Mouse (Mus musculus) gastrocnemius, adult 2 months (tissue): ENCODE measurements around the gene Lsr. TPM values are rescaled to one million over a fixed set of nuclear protein-coding genes. Genes with fewer than 3 reads are reported as not detected.

Experiments used
- DNase-seq: peaks from one replicate; pipeline ENCODE4 v3.0.0; 2022
- H3K27ac ChIP-seq: fragments of 200-600 bp; 2 replicates; pipeline ENCODE4 v1.8.1; 2022; ENCODE audit warnings: mild to moderate bottlenecking
- H3K4me3 ChIP-seq: fragments of 200-600 bp; 2 replicates; pipeline ENCODE4 v1.8.1; 2022; ENCODE audit warnings: mild to moderate bottlenecking, moderate library complexity
- CTCF ChIP-seq: fragments of 200-600 bp; IDR thresholded peaks from 2 replicates; pipeline ENCODE4 v1.8.1; 2022; ENCODE audit warnings: antibody characterized with exemption, mild to moderate bottlenecking, moderate library complexity
- intact Hi-C: fragments of 180-260 bp; cut with DNase I; formaldehyde crosslinking; loops from one replicate; pipeline ENCODE4 v1.15.1; 2025
- total RNA-seq, 2 experiments: library from RNA; stranded (reverse); gene quantifications; 2 replicates each; pipeline ENCODE4 v1.2.3; 2021

Gene Lsr
- total RNA-seq, 2 experiments from 2014 or later = 0.31 to 0.41 TPM

DNA sequence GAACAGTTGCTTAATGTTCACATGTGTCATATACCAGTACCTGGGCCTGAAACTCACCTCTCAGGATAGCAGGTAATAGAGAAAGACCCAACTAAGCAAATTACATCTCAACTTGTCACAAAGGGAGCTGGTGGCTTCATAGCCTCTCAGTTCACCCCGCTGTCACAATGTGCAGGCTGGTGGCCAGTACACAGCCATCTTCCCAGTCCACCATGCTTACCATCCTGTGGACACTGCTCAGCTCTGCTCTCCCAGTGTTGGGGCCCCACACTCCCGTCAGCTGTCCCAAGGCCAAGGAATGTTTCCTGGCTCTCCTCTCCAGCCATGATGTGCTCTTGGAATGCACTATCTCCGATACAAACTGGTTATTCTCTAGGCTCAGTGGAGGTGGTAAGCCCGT lies 8.4 kb upstream of the Lsr start:
- TF ChIP-seq CTCF = no peak
- H3K27ac ChIP-seq = no peak overlapping the region
- intact Hi-C loops = no loop called here
- no peak overlapping the region for H3K4me3 ChIP-seq
- DNase-seq = no peak

DNA sequence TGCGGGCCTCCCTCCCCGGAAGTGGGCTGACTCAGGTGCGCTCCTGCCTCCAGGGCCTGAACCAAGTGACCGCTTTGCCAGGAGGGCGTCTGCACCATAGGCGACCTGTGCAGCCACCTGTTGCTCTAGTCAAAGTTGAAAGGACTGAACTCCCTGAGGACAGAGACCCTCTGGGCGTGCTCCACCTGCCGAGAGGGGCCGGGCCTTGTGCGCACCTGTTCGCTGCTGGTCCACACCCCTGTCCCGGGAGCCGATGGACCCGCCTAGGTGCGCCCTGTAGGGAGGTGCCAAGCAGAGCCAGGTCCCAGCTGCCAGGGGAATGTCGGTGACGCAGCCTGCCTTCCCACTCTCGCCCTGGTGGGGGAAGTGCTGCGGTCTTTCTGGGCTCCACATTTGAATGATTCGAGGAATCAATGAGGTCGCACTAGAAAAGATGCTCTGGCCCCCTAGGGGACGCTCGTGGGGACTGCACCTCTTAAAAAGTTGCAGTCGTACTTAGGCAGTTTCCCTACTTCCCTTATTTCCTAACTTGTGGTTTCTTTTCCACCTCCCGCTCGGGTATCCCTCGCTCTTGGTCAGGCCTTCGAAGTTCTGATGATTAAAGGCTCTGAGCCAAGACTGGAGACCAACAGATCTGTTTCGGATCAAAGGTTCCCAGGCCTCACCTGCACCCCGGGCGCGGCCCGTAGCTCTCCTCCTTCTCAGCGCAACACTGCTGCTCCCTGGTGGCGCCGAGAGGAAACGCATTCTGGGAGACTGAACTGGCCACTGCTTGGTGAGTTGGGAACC lies 431 bp upstream of the Lsr start, which contains the start of gene Fam187b:
Gene Fam187b, plus strand, starts transcription at position 290 of the 789 bp plus-strand sequence.
- TF ChIP-seq CTCF = peak; percentile 85
- intact Hi-C loops = loop anchor here (1.0 to 10.0 kb wide), 4 partner anchors 16 to 379 kb away; partner anchors contain the start of genes Fxyd5 and Zbtb32
- peak; percentile 90 for DNase-seq
- peak within 1 kb of the TSS; percentile 69 for H3K4me3 ChIP-seq
- H3K27ac ChIP-seq = peak within 1 kb of the TSS; percentile 75

DNA sequence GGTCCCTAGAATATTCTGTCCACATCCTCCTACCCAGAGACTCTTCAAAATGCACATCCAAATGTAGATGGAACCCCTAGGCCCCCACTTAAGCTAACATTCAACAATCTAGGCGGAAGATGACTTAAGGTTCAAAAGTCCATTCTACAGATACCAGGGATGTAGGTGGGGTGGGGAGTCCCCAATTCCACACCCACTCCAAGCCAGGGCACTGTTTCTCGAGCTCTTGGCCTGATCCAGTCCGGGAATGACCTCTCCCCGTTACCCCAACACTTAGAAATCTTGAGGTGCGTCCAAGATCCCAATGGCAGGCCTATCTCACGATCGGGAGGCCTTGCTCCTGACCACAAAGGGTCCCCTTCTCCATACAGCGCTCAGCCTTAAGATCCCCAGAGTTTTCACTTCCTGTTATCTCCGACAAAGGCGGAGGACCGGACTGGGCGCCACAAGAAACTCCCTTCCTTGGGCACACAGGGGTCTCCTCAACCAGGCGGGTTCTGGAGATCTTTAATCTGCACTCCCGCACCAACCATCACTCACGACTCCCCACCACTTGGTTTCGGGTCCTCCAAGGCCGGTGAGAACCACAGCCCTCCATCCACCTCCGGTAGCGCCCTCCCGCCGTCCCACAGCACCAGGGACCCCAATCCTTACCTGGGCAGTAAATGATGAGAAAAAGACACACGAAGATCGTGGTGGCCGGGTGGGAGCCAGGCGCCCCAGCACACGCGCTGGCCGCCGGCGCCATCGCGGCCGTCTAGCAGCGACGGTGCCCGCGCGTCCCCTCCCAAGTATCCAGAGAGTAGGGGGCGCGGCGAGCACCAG lies 626 bp downstream of the Lsr start:
- intact Hi-C loops = loop anchor here (5.0 to 10.0 kb wide), 2 partner anchors 70 to 378 kb away; partner anchors contain the start of genes Fxyd5 and Zbtb32
- H3K4me3 ChIP-seq = peak overlapping the region; percentile 69

DNA sequence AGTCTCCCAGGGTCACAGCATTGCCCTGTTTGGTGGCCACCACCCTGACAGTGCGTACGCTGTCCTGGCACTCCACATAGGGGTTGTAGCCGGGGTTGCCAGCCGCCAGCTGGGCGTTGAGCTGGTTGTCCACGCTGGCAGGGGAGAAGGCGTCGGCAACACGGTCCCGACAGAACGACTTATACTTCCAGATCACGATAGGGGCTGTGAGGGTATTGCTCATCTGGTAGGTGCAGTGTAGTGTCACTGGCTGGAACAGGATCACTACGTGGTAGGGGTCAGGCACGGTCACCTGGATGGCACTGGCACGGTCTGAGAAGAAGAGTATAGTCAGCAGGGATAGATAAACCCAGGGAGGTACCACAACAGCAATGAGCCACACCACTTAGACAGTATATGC lies 1.4 kb downstream of the Lsr start:
- Histone ChIP-seq H3K27ac (no peak overlapping the region), H3K4me3 (no peak overlapping the region)
- no peak for DNase-seq
- intact Hi-C loops = loop anchor here (5.0 to 10.0 kb wide), 2 partner anchors 70 to 377 kb away; partner anchors contain the start of genes Fxyd5 and Zbtb32
- TF ChIP-seq CTCF = no peak

More for the DNA sequence above, 626 bp downstream of the Lsr start:
- H3K27ac ChIP-seq = peak overlapping the region; percentile 20; the same call in 1 of the 2 replicates
- DNase-seq = no peak
- TF ChIP-seq CTCF = no peak

DNA sequence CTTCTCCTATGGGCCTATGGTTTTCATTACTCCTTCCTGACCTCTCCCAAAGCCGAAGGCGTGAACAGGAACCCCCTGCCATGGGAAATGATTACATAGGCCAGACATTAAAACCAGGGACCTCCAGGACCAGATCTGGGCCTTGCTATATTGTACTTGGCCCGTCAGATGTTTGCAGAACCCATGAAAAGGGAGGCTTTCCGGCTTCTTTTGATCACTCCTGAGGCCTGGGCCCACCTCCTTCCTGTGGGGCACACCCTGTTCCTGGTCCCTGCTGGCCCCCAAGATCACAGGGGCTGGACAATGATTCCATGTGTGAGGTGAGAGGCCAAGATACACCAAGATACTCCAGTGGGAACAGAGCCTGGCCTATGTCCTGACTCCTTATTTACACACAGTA lies 4.1 kb downstream of the Lsr start:
- Histone ChIP-seq H3K4me3 (no peak overlapping the region), H3K27ac (no peak overlapping the region)
- intact Hi-C loops = no loop called here
- no peak for TF ChIP-seq CTCF
- no peak for DNase-seq

- DNase-seq = no peak
- H3K4me3 ChIP-seq = no peak overlapping the region
- H3K27ac ChIP-seq = no peak overlapping the region
- intact Hi-C loops = no loop called here
- TF ChIP-seq CTCF = no peak
Observed at GRCm38 (mm10) chr7:30968611-30969010, 4.7 kb downstream of the Lsr start.

GRCm38 (mm10) chr7:30966657-30967056 lies 6.6 kb downstream of the Lsr start:
- no peak overlapping the region for H3K4me3 ChIP-seq
- no peak for DNase-seq
- no peak for TF ChIP-seq CTCF
- H3K27ac ChIP-seq = no peak overlapping the region
- intact Hi-C loops = no loop called here

DNA sequence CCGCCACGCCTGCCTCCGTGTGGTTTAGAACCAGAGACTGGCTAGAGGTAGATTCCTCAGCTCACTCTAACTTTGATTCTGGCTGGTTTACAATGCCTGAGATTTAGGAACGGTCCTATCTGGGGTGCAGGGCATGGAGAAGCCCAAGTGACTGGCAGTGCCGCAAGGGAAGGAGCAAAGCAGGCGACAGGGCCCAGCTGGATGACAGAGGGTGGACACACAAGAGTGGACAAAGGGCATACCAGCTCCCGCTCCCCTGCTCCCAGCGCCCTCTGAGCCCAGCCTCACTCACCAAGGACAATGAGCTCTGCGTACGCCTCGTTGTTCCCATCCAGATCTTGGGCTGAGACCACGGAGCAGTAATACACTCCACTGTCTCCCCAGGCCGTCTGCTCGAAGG lies 7.6 kb downstream of the Lsr start:
- no peak overlapping the region for H3K27ac ChIP-seq
- no peak for TF ChIP-seq CTCF
- intact Hi-C loops = no loop called here
- DNase-seq = no peak
- H3K4me3 ChIP-seq = no peak overlapping the region

GRCm38 (mm10) chr7:30964366-30964765 lies 8.9 kb downstream of the Lsr start:
- intact Hi-C loops = no loop called here
- no peak overlapping the region for H3K27ac ChIP-seq

DNA sequence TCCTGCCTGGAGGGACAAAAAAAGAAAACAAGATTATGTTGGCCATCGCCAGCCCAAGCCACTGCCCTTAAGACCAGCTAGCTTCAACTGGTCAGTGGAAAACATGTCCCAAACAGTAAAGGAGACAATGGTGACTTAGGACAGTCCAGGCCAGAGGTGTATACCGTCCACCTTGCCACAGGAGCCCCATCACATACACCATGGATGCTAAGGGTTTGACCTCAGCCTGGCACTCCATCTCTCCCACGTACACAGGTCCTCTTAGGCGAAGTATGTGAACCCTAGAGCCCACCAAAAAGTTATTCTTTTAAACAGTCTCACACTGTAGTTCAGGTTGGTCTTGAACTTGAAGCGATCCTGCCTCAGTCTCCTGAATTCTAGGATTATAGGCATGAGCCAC lies 10.4 kb downstream of the Lsr start:
- intact Hi-C loops = no loop called here
- H3K27ac ChIP-seq = no peak overlapping the region
- no peak for DNase-seq
- TF ChIP-seq CTCF = no peak
- H3K4me3 ChIP-seq = no peak overlapping the region

More at GRCm38 (mm10) chr7:30964366-30964765, 8.9 kb downstream of the Lsr start:
- no peak for DNase-seq
- no peak for TF ChIP-seq CTCF
- no peak overlapping the region for H3K4me3 ChIP-seq

DNA sequence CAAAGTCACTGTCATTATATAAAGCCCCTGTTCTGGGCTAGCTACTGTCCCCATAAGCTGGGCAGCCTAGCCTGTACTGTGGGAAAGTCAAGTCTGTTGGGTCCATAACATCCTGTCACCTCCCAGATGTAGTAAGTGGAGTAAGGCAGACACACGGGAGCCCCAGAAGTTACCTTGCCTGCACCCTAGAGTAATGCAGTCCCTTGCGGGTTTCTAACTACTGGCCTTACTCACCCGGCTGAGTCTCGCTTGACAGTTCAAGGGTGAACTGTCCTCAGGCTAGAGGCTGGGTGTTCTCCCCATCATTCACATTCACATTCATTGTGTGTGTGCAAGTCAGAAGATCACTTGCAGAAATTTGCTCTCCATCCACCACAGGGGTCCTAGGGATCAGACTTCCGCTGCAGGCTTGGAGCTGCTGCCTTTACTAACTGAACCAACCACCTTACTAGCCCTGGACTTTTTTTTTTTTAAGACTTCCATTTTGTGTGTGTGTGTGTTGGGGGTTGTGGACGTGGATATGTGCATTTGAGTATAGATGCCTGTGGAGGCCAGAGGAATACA lies 13.4 kb downstream of the Lsr start:
- H3K4me3 ChIP-seq = no peak overlapping the region
- intact Hi-C loops = loop anchor here (5.0 to 10.0 kb wide), 2 partner anchors 92 to 335 kb away; partner anchors contain the start of genes Cox6b1 and Fxyd7
- no peak overlapping the region for H3K27ac ChIP-seq
- TF ChIP-seq CTCF = no peak
- no peak for DNase-seq

GRCm38 (mm10) chr7:30958866-30959487 lies 14.3 kb downstream of the Lsr start:
- intact Hi-C loops = loop anchor here (5.0 to 10.0 kb wide), 2 partner anchors 93 to 334 kb away; partner anchors contain the start of genes Cox6b1 and Fxyd7
- TF ChIP-seq CTCF = no peak
- DNase-seq = no peak
- Histone ChIP-seq H3K27ac (no peak overlapping the region), H3K4me3 (no peak overlapping the region)
